Comparison of ENCODE assay signal across 15 mouse cellular contexts in the genomic region with DNA sequence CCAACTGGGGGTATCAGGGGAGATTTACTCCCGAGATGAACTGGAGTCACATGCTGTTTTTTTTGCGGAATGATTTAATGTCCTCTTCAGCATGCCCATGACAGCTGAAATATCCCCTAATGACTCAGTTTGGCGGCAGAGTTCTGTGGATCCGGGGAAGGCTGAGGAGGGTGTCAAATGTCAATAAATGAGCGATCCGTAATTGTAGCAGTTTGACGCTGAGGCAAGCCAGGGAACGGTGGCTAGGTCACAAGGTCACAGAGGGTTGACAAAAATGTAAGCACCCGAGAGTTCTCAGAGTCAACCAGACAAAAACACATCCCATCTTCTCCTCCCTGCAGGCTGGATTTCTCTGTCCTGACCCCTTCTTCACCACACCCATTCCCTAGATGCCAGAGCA.
A peak's percentile ranks its signal among the peaks of the same experiment; 100 is the strongest.
DNase-seq lines count a peak whose midpoint lies in the region; ATAC-seq lines count a peak whose summit lies in the region.
"Had no signal": no experiment of that assay in that cellular context is flagged by ENCODE, and none has a peak within 500 bp of the region (broad histone marks: within the 10 kb centered on the region; RNA-seq: fewer than 3 reads in every experiment).

No protein-coding gene starts in this region.

- 0 out of 2 replicates have a peak, but pooled peaks cover 2% of the 10 kb centered on the region for H3K27me3 ChIP-seq in kidney, embryonic 15.5 days
- H3K27me3 ChIP-seq in embryonic facial prominence, embryonic 11.5 days (ENCODE audit: control insufficient read depth, insufficient read depth, low read length), result no peaks in the 10 kb centered on the region
- H3K27me3 ChIP-seq in neural tube, embryonic 11.5 days (ENCODE audit: control insufficient read depth, insufficient read depth, low read length), result no peaks in the 10 kb centered on the region
- H3K27me3 ChIP-seq: embryonic facial prominence, embryonic 13.5 days had no signal

- ATAC-seq in kidney, embryonic 15.5 days (replicated peaks; ENCODE audit: low FRiP score), result peak; percentile 70
- no peak for ATAC-seq in embryonic facial prominence, embryonic 11.5 days (replicated peaks; ENCODE audit: insufficient number of reproducible peaks, low FRiP score, low TSS enrichment, low read depth)
- ATAC-seq in neural tube, embryonic 11.5 days (ENCODE audit: insufficient read depth, low FRiP score, low TSS enrichment), result no peak
- ATAC-seq: midbrain, embryonic 16.5 days had no signal

- no peaks in the 10 kb centered on the region for H3K9me3 ChIP-seq in kidney, embryonic 15.5 days (replicated peaks)
- H3K9me3 ChIP-seq in embryonic facial prominence, embryonic 11.5 days (replicated peaks; ENCODE audit: control insufficient read depth, low read length), result no peaks in the 10 kb centered on the region
- no peaks in the 10 kb centered on the region for H3K9me3 ChIP-seq in neural tube, embryonic 11.5 days (ENCODE audit: control insufficient read depth, low read length)
- H3K9me3 ChIP-seq: embryonic facial prominence, embryonic 13.5 days; forebrain, embryonic 10.5 days; heart, embryonic 12.5 days had no signal

- intact Hi-C loops in left cerebral cortex, postnatal 25 days (cut with DNase I), result no loop called here

- no peak for DNase-seq in kidney, postnatal 25 days
- peak; percentile 82 for DNase-seq in embryo, embryonic 10.5 days (ENCODE audit: low spot score)
- DNase-seq in embryonic facial prominence, embryonic 11.5 days (ENCODE audit: low spot score), result peak; percentile 69
- DNase-seq in neural tube, embryonic 11.5 days (ENCODE audit: low spot score), result peak; percentile 38
- DNase-seq in left cerebral cortex, postnatal 25 days (ENCODE audit: low spot score in 2 of 2), result no peak
- no peak for DNase-seq in layer of hippocampus, postnatal 25 days (ENCODE audit: extremely low spot score in 1 of 2, low spot score in 1 of 2)
- DNase-seq: cerebellum, postnatal 14 days; left cerebral cortex, postnatal 4 days; lung, postnatal 10 days had no signal

- H3K4me2 ChIP-seq in kidney, embryonic 15.5 days, result peak overlapping the region; percentile 25
- no peak overlapping the region for H3K4me2 ChIP-seq in embryonic facial prominence, embryonic 11.5 days (ENCODE audit: low read depth, low read length)
- H3K4me2 ChIP-seq in neural tube, embryonic 11.5 days (ENCODE audit: low read depth), result no peak overlapping the region; the same call in 1 of the 2 replicates
- H3K4me2 ChIP-seq: embryonic facial prominence, embryonic 13.5 days; heart, embryonic 12.5 days had no signal

- no peak overlapping the region for H3K4me3 ChIP-seq in kidney, embryonic 15.5 days (replicated peaks)
- no peak overlapping the region for H3K4me3 ChIP-seq in embryonic facial prominence, embryonic 11.5 days (ENCODE audit: low read depth, low read length)
- no peak overlapping the region for H3K4me3 ChIP-seq in neural tube, embryonic 11.5 days (ENCODE audit: low read depth, low read length)
- H3K4me3 ChIP-seq: embryonic facial prominence, embryonic 13.5 days; forebrain, embryonic 10.5 days; heart, embryonic 12.5 days had no signal

- no peaks in the 10 kb centered on the region for H3K36me3 ChIP-seq in kidney, embryonic 15.5 days
- H3K36me3 ChIP-seq in embryonic facial prominence, embryonic 11.5 days (replicated peaks; ENCODE audit: control insufficient read depth, insufficient read depth, low read depth, low read length), result no peaks in the 10 kb centered on the region
- H3K36me3 ChIP-seq in neural tube, embryonic 11.5 days (ENCODE audit: control insufficient read depth, insufficient read depth, low read length), result no peaks in the 10 kb centered on the region
- H3K36me3 ChIP-seq: embryonic facial prominence, embryonic 13.5 days; forebrain, embryonic 10.5 days; heart, embryonic 12.5 days had no signal

- no peak overlapping the region for H3K9ac ChIP-seq in kidney, embryonic 15.5 days
- H3K9ac ChIP-seq in embryonic facial prominence, embryonic 11.5 days (replicated peaks; ENCODE audit: low read length), result no peak overlapping the region
- no peak overlapping the region for H3K9ac ChIP-seq in neural tube, embryonic 11.5 days (ENCODE audit: low read length)
- H3K9ac ChIP-seq: embryonic facial prominence, embryonic 13.5 days; heart, embryonic 12.5 days; liver, embryonic 14.5 days had no signal

- H3K4me1 ChIP-seq in kidney, embryonic 15.5 days, result peaks cover 21% of the 10 kb centered on the region
- H3K4me1 ChIP-seq in embryonic facial prominence, embryonic 11.5 days (ENCODE audit: control insufficient read depth, insufficient read depth, low read length), result no peaks in the 10 kb centered on the region
- peaks cover 9% of the 10 kb centered on the region; the same call in 1 of the 2 replicates for H3K4me1 ChIP-seq in neural tube, embryonic 11.5 days (ENCODE audit: control insufficient read depth, insufficient read depth, low read length)
- H3K4me1 ChIP-seq: heart, embryonic 12.5 days had no signal

- 1% methylated on average over 9 of the region's 9 CpGs for WGBS in kidney, embryonic 15.5 days
- WGBS in embryonic facial prominence, embryonic 11.5 days, result 7% methylated on average over 9 of the region's 9 CpGs
- 5% methylated on average over 9 of the region's 9 CpGs for WGBS in neural tube, embryonic 11.5 days

- 0 out of 2 replicates have a peak overlapping the region, but pooled peaks have one; percentile 34 for H3K27ac ChIP-seq in kidney, embryonic 15.5 days
- H3K27ac ChIP-seq in embryonic facial prominence, embryonic 11.5 days (replicated peaks; ENCODE audit: low read depth, low read length), result no peak overlapping the region
- H3K27ac ChIP-seq in neural tube, embryonic 11.5 days (ENCODE audit: low read depth, low read length), result peak overlapping the region; percentile 17; the same call in 1 of the 2 replicates
- H3K27ac ChIP-seq: embryonic facial prominence, embryonic 13.5 days; forebrain, embryonic 10.5 days; liver, embryonic 14.5 days had no signal

Comparison
In these comparisons a context has a peak if more than half of its experiments do, and no peak if none do; other contexts are left out.
1. DNase-seq: peak in embryo, embryonic 10.5 days (single experiment), embryonic facial prominence, embryonic 11.5 days (single experiment) and neural tube, embryonic 11.5 days (single experiment); none in kidney, postnatal 25 days (0 of 2), left cerebral cortex, postnatal 25 days (0 of 2) and layer of hippocampus, postnatal 25 days (0 of 2).